Mouse (Mus musculus): ENCODE measurements around the gene Carmil1. TPM values are rescaled to one million over a fixed set of nuclear protein-coding genes. Genes with fewer than 3 reads are reported as not detected.

Gene Carmil1
- polyA plus RNA-seq, 1 experiment from 2014 or later, result 48.6 TPM

DNA sequence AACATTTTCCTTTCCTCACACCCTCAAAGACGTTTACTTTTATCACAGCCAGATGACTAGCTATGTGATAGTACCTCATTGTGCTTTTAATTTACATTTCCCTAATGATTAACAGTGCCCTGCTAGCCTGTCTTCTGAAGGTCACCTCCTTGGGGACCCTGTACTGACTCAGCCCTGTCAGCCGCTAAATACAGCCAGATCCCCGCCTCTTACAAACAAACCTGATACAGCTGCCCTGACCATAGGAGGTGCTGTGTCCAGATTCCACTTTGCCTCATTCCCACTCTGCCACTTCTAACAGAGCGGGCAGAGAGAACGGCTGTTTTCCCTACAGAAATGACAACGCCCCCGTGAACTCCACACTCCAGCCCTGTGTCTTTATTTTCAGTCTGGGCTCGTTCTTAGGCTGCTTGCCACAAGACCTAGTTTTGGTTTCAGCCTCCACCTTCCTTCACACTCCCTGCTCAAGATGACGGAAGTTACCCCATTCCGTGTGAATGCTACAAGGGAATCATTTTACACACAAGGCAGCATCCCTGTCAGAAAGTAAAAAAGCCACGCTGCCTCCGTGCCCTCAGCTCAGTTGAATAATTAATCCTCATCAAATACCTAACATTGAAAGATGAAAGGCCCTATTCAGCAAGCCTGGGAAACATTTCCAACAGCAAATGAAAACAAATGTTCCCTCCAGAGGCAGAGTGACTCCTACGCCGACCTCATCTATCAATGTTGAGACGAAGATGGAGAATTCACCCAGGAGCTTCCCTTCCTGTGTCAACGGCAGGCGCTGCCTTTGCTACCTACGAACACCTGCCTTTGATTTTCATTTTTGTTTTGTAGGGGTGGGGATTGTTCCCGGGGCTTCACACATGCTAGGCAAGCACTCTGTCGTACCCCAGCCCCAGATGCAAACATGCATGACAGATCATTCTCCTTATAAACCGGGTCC lies 145.0 kb downstream of the Carmil1 start:
- Histone ChIP-seq H3K36me3 (ENCODE audit: control insufficient read depth, insufficient read depth, low read length) (peaks cover 4% of the 10 kb centered on the region), H3K27ac (ENCODE audit: low read depth, low read length) (0 out of 2 replicates have a peak overlapping the region, but pooled peaks have one; percentile 2), H3K9ac (ENCODE audit: low read depth, low read length) (no peak overlapping the region), H3K9me3 (ENCODE audit: control insufficient read depth, low read length) (no peaks in the 10 kb centered on the region), H3K4me3 (ENCODE audit: low read length) (no peak overlapping the region), H3K4me1 (ENCODE audit: control insufficient read depth, insufficient read depth, low read length) (no peaks in the 10 kb centered on the region), H3K27me3 (ENCODE audit: control insufficient read depth, insufficient read depth, low read length) (no peaks in the 10 kb centered on the region), H3K4me2 (replicated peaks; ENCODE audit: low read depth, low read length) (peak overlapping the region; percentile 5; the same call in 1 of the 2 replicates)
- WGBS, result 16% methylated on average over 21 of the region's 21 CpGs
- peak; percentile 81 for ATAC-seq (ENCODE audit: low FRiP score, low TSS enrichment)

DNA sequence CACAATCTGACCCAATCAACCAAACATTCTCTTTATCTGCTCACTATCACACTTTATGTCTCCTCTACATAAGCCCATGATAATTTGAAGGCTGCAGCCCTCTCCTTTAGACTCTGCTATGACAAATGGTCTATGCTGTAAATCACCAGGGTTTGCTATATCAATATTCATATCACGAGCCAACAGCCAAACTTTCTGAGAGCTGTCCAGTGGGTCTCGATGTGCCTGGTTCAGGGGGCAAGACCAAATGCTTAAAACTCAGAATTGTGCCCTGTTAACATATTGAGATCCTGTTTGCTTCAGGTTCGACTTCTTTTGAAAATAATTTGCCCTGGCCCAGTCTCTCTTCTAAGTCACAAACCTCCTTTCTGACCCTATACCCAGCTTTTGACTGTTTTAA lies 147.7 kb downstream of the Carmil1 start:
- ATAC-seq (ENCODE audit: low FRiP score, low TSS enrichment), result no peak
- Histone ChIP-seq H3K9ac (ENCODE audit: low read depth, low read length) (no peak overlapping the region), H3K4me1 (ENCODE audit: control insufficient read depth, insufficient read depth, low read length) (no peaks in the 10 kb centered on the region), H3K27me3 (ENCODE audit: control insufficient read depth, insufficient read depth, low read length) (no peaks in the 10 kb centered on the region), H3K4me2 (replicated peaks; ENCODE audit: low read depth, low read length) (no peak overlapping the region), H3K4me3 (ENCODE audit: low read length) (no peak overlapping the region), H3K27ac (ENCODE audit: low read depth, low read length) (no peak overlapping the region), H3K9me3 (ENCODE audit: control insufficient read depth, low read length) (no peaks in the 10 kb centered on the region), H3K36me3 (ENCODE audit: control insufficient read depth, insufficient read depth, low read length) (no peaks in the 10 kb centered on the region)
- WGBS, result 91% methylated on average over 3 of the region's 3 CpGs

DNA sequence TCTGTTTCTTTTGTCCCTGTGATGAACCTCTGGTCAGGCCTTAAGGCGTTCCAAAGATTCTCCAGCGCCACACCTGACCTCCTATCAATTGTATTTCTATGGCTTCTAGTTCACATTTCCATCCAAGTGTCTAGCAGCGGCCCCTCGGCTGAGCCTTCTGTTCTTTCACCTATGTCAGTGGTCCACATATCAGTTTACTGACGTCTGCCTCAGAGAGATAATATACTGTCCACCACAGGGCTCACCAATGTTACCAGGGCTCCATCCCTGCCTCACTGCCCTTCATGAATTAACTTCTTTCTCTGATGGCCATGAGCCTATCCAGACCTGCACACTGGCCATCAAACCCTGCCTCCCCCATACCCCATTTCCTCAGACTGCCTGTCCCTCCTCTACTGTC lies 149.3 kb downstream of the Carmil1 start:
- H3K9ac ChIP-seq (ENCODE audit: low read depth, low read length), result no peak overlapping the region
- no peaks in the 10 kb centered on the region for H3K36me3 ChIP-seq (ENCODE audit: control insufficient read depth, insufficient read depth, low read length)
- H3K4me1 ChIP-seq (ENCODE audit: control insufficient read depth, insufficient read depth, low read length), result no peaks in the 10 kb centered on the region
- 62% methylated on average over 5 of the region's 5 CpGs for WGBS
- H3K4me2 ChIP-seq (replicated peaks; ENCODE audit: low read depth, low read length), result no peak overlapping the region
- H3K27me3 ChIP-seq (ENCODE audit: control insufficient read depth, insufficient read depth, low read length), result no peaks in the 10 kb centered on the region
- H3K4me3 ChIP-seq (ENCODE audit: low read length), result no peak overlapping the region
- H3K9me3 ChIP-seq (ENCODE audit: control insufficient read depth, low read length), result no peaks in the 10 kb centered on the region
- 0 out of 2 replicates have a peak, but pooled peaks have one; percentile 45 for ATAC-seq (ENCODE audit: low FRiP score, low TSS enrichment)
- H3K27ac ChIP-seq (ENCODE audit: low read depth, low read length), result no peak overlapping the region

DNA sequence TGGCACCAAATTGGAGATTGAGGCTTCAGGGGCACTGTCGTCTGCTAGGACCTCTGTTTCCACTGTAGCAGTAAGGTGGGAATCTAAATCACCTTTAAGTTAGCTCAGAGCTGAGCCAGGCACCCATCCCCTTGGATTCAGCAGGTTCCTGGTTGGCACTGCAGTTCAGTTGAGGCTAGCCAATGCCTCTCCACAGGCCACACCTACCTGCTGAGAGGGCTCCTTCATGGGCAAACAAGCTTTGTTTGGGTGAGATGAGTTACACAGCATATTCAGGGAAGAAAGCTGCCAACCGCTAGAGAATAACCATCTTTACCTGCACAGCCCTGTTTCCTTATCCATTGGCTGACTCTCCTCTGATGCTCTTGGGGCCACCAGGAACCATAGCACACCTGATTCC lies 149.9 kb downstream of the Carmil1 start:
- no peak for ATAC-seq (ENCODE audit: low FRiP score, low TSS enrichment)
- Histone ChIP-seq H3K27ac (ENCODE audit: low read depth, low read length) (no peak overlapping the region), H3K36me3 (ENCODE audit: control insufficient read depth, insufficient read depth, low read length) (no peaks in the 10 kb centered on the region), H3K4me2 (replicated peaks; ENCODE audit: low read depth, low read length) (no peak overlapping the region), H3K27me3 (ENCODE audit: control insufficient read depth, insufficient read depth, low read length) (no peaks in the 10 kb centered on the region), H3K4me1 (ENCODE audit: control insufficient read depth, insufficient read depth, low read length) (no peaks in the 10 kb centered on the region), H3K9ac (ENCODE audit: low read depth, low read length) (no peak overlapping the region), H3K4me3 (ENCODE audit: low read length) (no peak overlapping the region), H3K9me3 (ENCODE audit: control insufficient read depth, low read length) (no peaks in the 10 kb centered on the region)
- 96% methylated on average over 2 of the region's 2 CpGs for WGBS

DNA sequence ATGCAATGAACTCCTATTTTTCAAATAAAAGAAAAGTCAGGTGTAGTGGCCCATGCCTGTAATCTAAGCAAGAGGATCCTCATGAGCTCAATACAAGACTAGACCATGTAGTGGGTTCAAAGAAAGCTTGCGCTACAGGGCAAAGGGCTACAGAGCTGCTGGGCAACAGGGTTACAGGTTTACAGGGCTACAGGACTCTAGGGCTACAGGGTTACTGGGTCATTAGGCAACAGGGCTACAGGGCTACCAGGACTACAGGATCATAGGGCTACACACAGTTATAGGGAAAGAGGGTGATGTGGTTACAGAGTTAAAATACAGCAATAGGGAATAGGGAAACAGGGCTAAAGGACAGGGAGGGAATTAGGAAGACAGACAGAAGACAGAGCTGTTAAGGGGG lies 151.9 kb downstream of the Carmil1 start:
- Histone ChIP-seq H3K4me2 (replicated peaks; ENCODE audit: low read depth, low read length) (no peak overlapping the region), H3K4me1 (ENCODE audit: control insufficient read depth, insufficient read depth, low read length) (no peaks in the 10 kb centered on the region), H3K27me3 (ENCODE audit: control insufficient read depth, insufficient read depth, low read length) (no peaks in the 10 kb centered on the region), H3K4me3 (ENCODE audit: low read length) (no peak overlapping the region), H3K9me3 (ENCODE audit: control insufficient read depth, low read length) (no peaks in the 10 kb centered on the region), H3K9ac (ENCODE audit: low read depth, low read length) (no peak overlapping the region), H3K36me3 (ENCODE audit: control insufficient read depth, insufficient read depth, low read length) (no peaks in the 10 kb centered on the region), H3K27ac (ENCODE audit: low read depth, low read length) (no peak overlapping the region)
- ATAC-seq (ENCODE audit: low FRiP score, low TSS enrichment), result no peak
- 94% methylated on average over 1 of the region's 1 CpGs for WGBS

DNA sequence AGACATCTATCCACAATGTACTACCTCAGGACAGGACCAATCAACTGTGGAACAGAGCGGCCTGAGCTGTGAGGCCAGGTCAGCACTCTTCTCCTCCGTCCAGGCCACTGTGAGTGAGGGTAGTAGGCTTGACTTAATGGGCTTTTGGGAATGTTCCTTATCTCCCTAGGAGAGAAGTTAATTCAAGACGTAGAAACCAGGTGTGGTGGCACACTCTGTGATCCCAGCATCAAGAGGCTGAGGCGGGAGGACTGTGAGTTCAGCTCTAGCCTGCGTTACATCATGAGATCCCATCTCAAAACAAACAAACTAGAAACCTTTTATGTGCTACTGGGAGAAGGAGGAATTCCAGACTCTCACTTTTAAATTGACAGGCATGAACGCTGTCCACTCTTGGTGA lies 154.7 kb downstream of the Carmil1 start:
- no peaks in the 10 kb centered on the region for H3K9me3 ChIP-seq (ENCODE audit: control insufficient read depth, low read length)
- H3K9ac ChIP-seq (ENCODE audit: low read depth, low read length), result no peak overlapping the region
- peaks cover 5% of the 10 kb centered on the region; the same call in 1 of the 2 replicates for H3K36me3 ChIP-seq (ENCODE audit: control insufficient read depth, insufficient read depth, low read length)
- H3K4me3 ChIP-seq (ENCODE audit: low read length), result no peak overlapping the region
- H3K4me1 ChIP-seq (ENCODE audit: control insufficient read depth, insufficient read depth, low read length), result no peaks in the 10 kb centered on the region
- no peaks in the 10 kb centered on the region for H3K27me3 ChIP-seq (ENCODE audit: control insufficient read depth, insufficient read depth, low read length)
- no peak for ATAC-seq (ENCODE audit: low FRiP score, low TSS enrichment)
- H3K27ac ChIP-seq (ENCODE audit: low read depth, low read length), result no peak overlapping the region
- 46% methylated on average over 6 of the region's 6 CpGs for WGBS
- H3K4me2 ChIP-seq (replicated peaks; ENCODE audit: low read depth, low read length), result no peak overlapping the region

DNA sequence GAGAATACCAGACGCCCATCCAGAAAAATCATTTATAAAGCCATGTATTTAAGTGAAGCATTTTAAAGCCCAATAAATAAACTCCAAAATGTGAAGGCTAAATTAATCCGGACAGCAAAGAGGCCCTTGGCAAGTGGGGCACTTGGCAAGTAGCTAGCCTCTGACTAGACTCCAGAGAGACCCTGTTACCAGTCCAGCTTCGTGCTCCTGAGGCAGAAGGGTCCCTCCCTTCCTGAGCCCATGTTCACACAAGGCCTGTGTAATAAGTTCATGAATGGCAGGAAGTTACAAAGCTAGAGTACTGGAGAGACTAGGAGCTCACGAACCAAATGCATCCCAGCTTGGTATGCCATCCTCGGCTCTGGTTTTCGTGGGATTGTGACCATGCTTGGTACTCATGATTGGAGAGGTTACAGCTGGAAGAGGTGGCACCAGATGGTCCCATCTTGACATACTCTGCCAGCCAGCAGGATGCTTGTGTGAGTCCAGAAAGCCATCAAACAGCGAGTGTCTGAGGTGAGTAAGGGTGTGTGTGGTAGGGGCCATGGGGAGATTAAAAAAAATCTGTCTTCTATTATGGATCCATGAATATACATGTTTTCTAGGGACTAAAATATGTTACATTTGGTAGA lies 163.3 kb downstream of the Carmil1 start:
- H3K4me3 ChIP-seq (ENCODE audit: low read length), result no peak overlapping the region
- ATAC-seq (ENCODE audit: low FRiP score, low TSS enrichment), result no peak
- H3K27me3 ChIP-seq (ENCODE audit: control insufficient read depth, insufficient read depth, low read length), result no peaks in the 10 kb centered on the region
- peaks cover 5% of the 10 kb centered on the region; the same call in 1 of the 2 replicates for H3K36me3 ChIP-seq (ENCODE audit: control insufficient read depth, insufficient read depth, low read length)
- H3K9me3 ChIP-seq (ENCODE audit: control insufficient read depth, low read length), result no peaks in the 10 kb centered on the region
- H3K4me1 ChIP-seq (ENCODE audit: control insufficient read depth, insufficient read depth, low read length), result no peaks in the 10 kb centered on the region
- H3K27ac ChIP-seq (ENCODE audit: low read depth, low read length), result no peak overlapping the region
- H3K4me2 ChIP-seq (replicated peaks; ENCODE audit: low read depth, low read length), result no peak overlapping the region
- no peak overlapping the region for H3K9ac ChIP-seq (ENCODE audit: low read depth, low read length)
- 86% methylated on average over 7 of the region's 7 CpGs for WGBS

DNA sequence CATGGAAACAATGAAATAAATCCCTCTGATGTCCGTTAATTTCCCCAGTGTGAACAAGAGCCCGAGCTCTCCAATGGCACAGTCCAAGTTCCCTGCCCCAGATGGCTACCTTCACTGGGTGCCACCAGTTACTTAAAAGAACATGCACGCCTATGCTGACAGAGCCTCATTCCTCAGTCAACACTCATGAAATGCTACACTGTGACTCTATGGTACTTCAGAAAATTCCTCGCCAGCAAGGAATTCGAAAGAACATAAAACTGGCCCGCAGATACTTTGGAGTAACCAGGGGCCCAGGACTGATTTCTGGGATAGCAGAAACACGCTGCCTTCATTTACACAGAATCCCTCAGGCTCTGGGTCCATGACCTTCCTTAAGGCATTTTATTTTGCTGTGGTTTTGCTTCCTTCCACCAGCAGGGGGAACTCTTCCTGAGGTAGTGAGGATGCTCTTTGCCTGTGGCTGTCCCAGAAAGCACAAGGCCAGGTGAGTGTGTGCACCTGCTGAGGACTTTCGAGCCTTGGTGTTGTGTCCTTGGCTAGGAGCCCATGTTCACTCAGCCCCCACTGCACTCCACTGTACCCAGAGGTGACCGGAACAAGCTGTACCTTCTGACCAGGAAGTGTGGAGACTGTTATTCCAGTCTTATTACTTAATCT lies 167.8 kb downstream of the Carmil1 start:
- H3K36me3 ChIP-seq (ENCODE audit: control insufficient read depth, insufficient read depth, low read length), result peaks cover 4% of the 10 kb centered on the region; the same call in 1 of the 2 replicates
- H3K27ac ChIP-seq (ENCODE audit: low read depth, low read length), result no peak overlapping the region
- H3K4me1 ChIP-seq (ENCODE audit: control insufficient read depth, insufficient read depth, low read length), result no peaks in the 10 kb centered on the region
- H3K27me3 ChIP-seq (ENCODE audit: control insufficient read depth, insufficient read depth, low read length), result no peaks in the 10 kb centered on the region
- no peak overlapping the region for H3K9ac ChIP-seq (ENCODE audit: low read depth, low read length)
- H3K9me3 ChIP-seq (ENCODE audit: control insufficient read depth, low read length), result no peaks in the 10 kb centered on the region
- 73% methylated on average over 9 of the region's 9 CpGs for WGBS
- H3K4me3 ChIP-seq (ENCODE audit: low read length), result no peak overlapping the region
- H3K4me2 ChIP-seq (replicated peaks; ENCODE audit: low read depth, low read length), result no peak overlapping the region
- no peak for ATAC-seq (ENCODE audit: low FRiP score, low TSS enrichment)

Measured in kidney, embryonic 14.5 days (tissue).